ENCODE assay signal across 10 mouse cellular contexts in the genomic region with DNA sequence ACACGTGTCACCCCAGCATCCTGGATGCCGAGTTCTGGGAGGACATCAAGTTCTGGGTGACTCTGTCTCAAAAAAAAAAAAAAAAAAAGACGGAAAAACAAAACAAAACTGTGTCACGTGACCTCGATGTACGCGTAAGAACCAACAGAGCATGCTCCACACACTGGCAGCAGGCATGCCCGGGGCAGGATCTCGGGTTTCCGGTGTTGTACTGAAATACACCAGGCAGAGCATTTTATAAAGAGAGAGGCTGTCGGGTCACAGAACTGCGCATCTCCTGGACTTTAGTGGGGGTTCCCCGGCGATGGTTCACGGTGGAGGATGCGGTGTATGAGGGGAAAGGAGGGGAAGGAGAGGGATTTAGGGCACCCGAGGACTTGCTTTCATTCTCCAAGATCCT.
DNase-seq lines count a peak whose midpoint lies in the region; ATAC-seq lines count a peak whose summit lies in the region.
"Had no signal": no experiment of that assay in that cellular context is flagged by ENCODE, and none has a peak within 500 bp of the region (broad histone marks: within the 10 kb centered on the region; RNA-seq: fewer than 3 reads in every experiment).

No protein-coding gene starts in this region.

- H3K9me3 ChIP-seq in embryonic facial prominence, embryonic 15.5 days (replicated peaks), result no peaks in the 10 kb centered on the region
- no peaks in the 10 kb centered on the region for H3K9me3 ChIP-seq in limb, embryonic 10.5 days (replicated peaks)

- H3K9ac ChIP-seq in embryonic facial prominence, embryonic 15.5 days, result no peak overlapping the region

- H3K36me3 ChIP-seq in embryonic facial prominence, embryonic 15.5 days, result no peaks in the 10 kb centered on the region
- H3K36me3 ChIP-seq in limb, embryonic 10.5 days, result no peaks in the 10 kb centered on the region

- peaks cover 4% of the 10 kb centered on the region; the same call in 1 of the 2 replicates for H3K27me3 ChIP-seq in embryonic facial prominence, embryonic 15.5 days
- peaks cover 85% of the 10 kb centered on the region for H3K27me3 ChIP-seq in limb, embryonic 10.5 days (ENCODE audit: low read depth, poor library complexity, severe bottlenecking)

- 22% methylated on average over 17 of the region's 17 CpGs for WGBS in embryonic facial prominence, embryonic 15.5 days
- WGBS in limb, embryonic 10.5 days, result 60% methylated on average over 17 of the region's 17 CpGs

- peak overlapping the region; percentile 9; the same call in 1 of the 2 replicates for H3K4me3 ChIP-seq in embryonic facial prominence, embryonic 15.5 days (replicated peaks)
- H3K4me3 ChIP-seq in limb, embryonic 10.5 days, result peak overlapping the region; percentile 12; the same call in 1 of the 2 replicates
- H3K4me3 ChIP-seq: myocyte had no signal

- peak; percentile 6 for DNase-seq in kidney, adult 9 months
- DNase-seq in kidney, adult 8-10 months, result no peak
- no peak for DNase-seq in limb, embryonic 10.5 days (ENCODE audit: low spot score)
- DNase-seq in thymus, adult 18-20 months, result peak; percentile 8 to 36
- no peak for DNase-seq in ovary, adult 18-20 months (ENCODE audit: low spot score)
- DNase-seq in ovary, postnatal 36 days (ENCODE audit: low spot score), result no peak
- no peak for DNase-seq in gastrocnemius, adult 18-20 months (ENCODE audit: low spot score)

- H3K4me2 ChIP-seq in embryonic facial prominence, embryonic 15.5 days (replicated peaks), result peak overlapping the region; percentile 40

- H3K27ac ChIP-seq in embryonic facial prominence, embryonic 15.5 days (replicated peaks), result no peak overlapping the region
- 0 out of 2 replicates have a peak overlapping the region, but pooled peaks have one; percentile 58 for H3K27ac ChIP-seq in limb, embryonic 10.5 days

- H3K4me1 ChIP-seq in embryonic facial prominence, embryonic 15.5 days, result 0 out of 2 replicates have a peak, but pooled peaks cover 6% of the 10 kb centered on the region
- peaks cover 9% of the 10 kb centered on the region; the same call in 1 of the 2 replicates for H3K4me1 ChIP-seq in limb, embryonic 10.5 days

- ATAC-seq in embryonic facial prominence, embryonic 15.5 days (ENCODE audit: insufficient number of reproducible peaks, low FRiP score, low TSS enrichment, low read depth), result no peak; the same call in 1 of the 2 replicates
- ATAC-seq: Patski had no signal

Comparison
In these comparisons a context has a peak if more than half of its experiments do, and no peak if none do; other contexts are left out.
1. DNase-seq: peak in kidney, adult 9 months (single experiment) and thymus, adult 18-20 months (2 of 2); none in kidney, adult 8-10 months (0 of 2), limb, embryonic 10.5 days (single experiment), ovary, adult 18-20 months (single experiment), ovary, postnatal 36 days (single experiment) and gastrocnemius, adult 18-20 months (single experiment).